Mouse (Mus musculus) frontal cortex, adult (tissue): ENCODE data around the gene Tmigd3.

Experiments
- ATAC-seq: cut with Nextera tagmentation; 2 replicates; pipeline ENCODE4 v1.9.2; 2017; ENCODE audit warnings: mild to moderate bottlenecking, moderate library complexity, mixed read lengths; ENCODE audit not compliant: low TSS enrichment

Tmigd3 gene

DNA sequence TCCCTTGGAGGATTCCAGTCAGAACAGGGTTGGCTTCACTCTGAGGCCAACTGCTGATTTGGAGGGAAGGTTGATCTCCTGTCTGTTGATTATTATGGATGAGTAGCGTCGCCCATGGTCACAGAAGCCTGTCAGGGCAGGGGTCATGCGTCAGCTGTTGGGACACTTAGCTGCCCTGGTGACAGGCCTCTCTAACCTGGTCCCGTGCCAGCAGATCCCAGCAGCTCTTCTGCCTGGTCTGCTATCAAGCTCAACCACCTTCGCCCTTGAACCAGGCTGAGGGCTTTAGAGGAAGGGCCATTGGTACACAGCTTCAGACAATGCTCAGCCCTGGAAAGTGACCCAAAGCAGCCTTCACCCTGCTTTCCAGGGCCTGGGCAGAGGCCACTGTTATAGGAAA lies 5.3 kb downstream of the Tmigd3 start:
- no peak for ATAC-seq

DNA sequence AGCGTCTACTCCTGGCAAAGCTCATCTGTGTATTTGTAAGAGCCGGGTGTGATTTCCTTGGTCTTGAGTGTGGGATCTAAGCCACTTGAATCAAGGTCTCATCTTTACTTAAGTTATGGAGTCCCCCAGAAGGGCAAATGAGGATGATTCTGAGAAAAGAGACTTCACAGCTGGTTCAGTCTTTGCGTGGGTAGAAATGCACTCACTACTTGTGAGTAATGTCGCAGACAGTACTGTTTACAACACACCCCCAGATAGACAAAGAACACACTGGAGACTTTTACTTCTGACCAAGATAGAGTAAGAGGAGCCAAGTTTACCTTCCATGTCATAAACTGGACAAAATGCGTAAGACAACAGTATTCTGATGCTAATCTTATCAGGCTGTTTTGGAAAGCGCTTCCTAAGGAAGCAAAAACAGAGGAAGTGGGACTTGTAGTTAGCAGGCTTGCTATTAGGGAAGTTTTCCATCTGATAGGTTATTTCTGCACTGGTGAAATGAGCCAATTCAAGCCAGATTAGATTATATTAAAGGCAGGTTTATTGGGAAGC lies 6.6 kb downstream of the Tmigd3 start:
- ATAC-seq: peak; percentile 79

DNA sequence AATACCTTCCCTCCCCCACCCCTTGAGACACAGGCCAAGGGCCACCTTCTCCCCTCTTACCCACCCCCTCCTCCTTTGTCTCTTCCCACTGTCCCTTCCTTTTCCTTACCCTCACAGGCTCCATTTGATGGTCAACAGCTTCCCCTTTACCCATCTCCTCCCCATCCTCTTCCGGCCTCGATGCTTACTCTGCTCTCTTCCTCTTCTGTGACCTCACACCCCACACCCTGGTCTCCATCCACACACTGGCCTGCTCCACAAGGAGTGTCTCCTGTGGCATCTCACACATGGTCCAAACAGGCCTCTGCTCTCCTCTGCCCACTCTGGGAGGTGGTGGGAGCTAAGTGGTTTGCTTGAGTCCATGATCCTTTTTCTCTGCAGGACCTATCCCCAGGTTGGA lies 7.2 kb downstream of the Tmigd3 start:
- ATAC-seq: no peak

DNA sequence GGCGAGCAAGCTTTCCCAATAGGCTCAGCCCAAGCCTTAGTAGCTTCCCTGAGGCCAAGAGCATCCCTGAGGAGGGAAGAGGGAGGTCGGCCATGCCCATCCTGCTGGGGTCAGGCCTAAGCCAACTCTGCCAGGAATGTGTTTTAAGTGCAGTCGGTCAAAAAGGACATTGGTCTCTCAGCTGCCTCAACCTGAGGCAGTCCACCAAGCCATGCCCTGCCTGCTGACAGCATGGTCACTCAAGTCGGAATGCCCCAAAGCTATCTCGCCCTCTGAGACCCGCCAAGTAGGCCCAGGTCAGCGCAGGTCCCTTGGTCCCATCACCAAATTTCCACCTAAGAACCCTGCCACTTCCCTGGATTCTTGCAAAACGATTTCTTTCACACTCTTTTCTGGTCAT lies 8.0 kb downstream of the Tmigd3 start:
- no peak for ATAC-seq

DNA sequence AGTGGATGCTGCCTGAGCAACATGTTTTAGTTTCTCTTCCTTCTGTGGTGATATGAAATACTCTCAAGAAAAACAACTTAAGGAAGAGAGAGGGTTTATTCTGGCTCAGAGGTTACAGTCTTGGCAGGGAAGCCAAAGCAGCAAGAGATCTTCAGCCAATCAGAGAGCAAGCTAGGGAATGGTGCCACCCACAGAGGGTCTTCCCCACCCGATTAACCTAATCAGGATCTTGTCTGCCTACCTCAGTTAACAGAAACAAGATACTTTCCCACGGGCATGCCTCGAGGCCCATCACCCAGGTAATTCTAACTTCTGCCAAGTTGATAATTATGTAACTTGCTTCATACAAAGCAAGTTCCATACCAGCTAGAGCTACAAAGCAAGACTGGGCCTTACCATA lies 9.7 kb downstream of the Tmigd3 start:
- no peak for ATAC-seq

DNA sequence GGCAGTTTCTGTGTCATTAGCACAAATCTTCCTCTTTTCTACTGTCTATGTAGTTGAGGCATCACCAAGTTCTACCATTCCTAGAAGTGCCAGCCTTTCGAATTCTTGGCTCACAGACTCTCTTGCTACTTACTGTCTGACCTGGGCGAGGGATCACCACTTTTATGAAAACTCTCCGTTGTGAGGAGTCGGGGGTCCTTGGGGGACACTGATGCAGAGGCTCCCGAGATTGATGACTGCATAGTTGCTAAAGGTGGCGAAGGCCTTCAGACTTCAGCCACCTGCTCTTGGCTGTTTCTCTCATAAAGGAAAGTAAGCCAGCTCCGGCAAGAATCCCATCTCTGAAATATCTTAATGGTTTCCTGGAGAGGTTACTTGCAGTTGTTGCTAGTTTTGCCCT lies 11.4 kb downstream of the Tmigd3 start:
- ATAC-seq: no peak

DNA sequence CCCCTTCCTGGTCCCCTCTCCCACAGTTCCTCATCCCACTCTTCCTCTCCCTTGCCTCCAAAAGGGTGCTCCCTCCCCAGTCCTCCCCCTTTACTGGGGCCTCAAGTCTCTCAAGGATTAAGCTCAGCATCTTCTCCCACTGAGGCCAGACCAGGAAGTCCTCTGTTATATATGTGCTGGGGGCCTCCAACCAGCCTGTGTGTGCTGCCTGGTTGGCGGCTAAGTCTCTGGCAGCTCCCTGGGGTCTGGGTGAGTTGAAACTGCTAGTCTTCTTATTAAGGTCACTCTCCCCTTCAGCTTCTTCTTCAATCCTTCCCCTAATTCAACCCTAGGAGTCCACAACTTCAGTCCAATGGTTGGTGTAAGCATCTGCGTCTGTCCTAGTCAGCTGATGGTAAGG lies 12.4 kb downstream of the Tmigd3 start:
- no peak for ATAC-seq

DNA sequence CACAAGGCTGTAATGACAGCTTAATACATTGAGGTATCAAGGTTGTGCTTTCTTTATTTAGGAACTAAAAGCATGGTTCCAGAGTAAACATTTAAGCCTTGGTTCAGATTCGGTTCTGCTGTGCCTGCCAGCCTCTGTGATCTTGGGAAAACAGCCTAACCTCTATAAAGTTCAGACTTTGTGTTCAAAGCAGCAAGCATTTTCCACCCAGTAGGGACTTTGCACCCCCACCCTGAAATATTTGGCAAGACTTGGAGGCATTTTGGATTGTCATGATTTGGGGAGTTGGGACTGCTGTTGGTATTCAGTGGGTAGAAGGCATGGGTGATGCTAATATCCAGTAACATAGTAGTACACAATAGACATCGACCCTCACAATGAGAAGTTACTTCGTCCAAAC lies 18.3 kb downstream of the Tmigd3 start:
- ATAC-seq: no peak

DNA sequence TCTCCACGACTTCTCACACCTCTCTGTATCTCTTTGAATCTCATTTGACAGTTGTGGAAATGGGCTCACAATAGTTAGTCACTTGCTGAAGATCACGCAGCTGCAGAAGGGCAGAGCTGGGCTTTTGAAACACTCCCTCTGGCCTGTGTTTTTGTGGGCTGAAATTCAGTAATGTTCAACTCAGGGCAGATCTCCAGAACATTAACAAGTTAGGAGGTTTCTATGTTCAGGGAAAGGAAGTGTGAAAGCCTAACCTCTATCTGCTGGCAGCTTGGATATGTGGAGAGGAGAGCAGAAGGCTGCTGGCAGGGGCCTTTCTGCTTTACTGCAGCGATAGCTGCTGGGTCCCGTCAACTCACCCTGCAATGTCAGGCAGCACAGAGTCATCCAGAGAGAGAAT lies 19.5 kb downstream of the Tmigd3 start:
- peak; percentile 64 for ATAC-seq

DNA sequence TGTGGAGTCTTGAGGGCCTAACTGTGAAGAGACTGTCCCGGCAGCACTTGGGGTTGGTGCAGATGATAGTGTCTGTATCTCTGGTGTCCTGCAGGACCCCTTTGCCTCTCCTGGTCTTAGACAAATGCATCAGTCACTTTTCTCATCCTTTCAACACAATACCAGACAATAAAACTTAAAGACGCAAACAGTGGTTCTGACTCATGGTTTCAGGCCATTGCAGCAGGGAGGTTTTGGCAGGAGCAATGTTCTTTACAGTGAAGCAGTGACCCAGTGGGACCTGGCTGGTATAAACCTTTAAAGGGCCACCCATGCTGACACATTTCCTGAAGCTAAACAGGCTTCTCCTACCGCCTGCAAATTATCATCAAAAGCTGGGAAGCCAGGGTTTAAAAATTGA lies 20.4 kb downstream of the Tmigd3 start:
- no peak for ATAC-seq

DNA sequence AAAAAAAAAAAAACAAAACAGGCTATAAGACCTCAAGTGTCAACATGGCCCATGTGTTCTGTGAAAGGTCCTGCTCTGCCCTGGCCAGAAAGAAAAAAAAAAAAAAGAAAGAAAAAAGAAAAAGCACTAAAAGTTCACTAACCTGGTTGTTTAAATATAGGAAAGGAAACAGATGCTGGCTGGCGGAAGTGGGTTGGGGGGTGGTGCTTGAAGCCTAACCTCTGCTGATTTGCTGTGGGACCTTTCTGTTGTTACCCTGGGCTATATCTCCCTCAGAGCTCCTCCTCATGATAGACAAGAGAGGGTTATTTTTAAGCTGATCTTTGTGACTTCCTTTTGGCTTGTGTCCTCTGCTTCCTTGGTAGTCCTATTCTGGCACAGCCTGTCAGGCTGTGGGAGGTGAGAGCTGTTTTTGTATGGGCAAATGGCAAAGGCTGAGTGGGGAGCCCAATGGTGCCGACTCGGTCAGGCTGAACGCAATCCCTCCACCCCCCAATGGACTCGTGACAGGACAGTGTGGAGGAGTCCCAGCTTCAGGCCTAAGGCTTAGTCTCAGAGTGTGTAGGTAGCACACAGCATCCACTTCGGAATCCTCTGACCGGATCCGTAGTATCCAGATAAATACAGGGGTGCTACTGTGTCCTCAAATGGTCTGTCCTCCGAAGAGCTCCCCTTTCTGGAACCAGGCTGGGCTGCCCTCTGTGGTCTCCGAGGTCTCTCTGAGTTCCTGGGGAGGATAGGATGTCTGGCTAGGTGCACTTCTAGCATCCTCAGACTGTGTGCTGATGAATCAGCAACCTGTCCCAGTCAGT lies 21.3 kb downstream of the Tmigd3 start:
- peak; percentile 70 for ATAC-seq

DNA sequence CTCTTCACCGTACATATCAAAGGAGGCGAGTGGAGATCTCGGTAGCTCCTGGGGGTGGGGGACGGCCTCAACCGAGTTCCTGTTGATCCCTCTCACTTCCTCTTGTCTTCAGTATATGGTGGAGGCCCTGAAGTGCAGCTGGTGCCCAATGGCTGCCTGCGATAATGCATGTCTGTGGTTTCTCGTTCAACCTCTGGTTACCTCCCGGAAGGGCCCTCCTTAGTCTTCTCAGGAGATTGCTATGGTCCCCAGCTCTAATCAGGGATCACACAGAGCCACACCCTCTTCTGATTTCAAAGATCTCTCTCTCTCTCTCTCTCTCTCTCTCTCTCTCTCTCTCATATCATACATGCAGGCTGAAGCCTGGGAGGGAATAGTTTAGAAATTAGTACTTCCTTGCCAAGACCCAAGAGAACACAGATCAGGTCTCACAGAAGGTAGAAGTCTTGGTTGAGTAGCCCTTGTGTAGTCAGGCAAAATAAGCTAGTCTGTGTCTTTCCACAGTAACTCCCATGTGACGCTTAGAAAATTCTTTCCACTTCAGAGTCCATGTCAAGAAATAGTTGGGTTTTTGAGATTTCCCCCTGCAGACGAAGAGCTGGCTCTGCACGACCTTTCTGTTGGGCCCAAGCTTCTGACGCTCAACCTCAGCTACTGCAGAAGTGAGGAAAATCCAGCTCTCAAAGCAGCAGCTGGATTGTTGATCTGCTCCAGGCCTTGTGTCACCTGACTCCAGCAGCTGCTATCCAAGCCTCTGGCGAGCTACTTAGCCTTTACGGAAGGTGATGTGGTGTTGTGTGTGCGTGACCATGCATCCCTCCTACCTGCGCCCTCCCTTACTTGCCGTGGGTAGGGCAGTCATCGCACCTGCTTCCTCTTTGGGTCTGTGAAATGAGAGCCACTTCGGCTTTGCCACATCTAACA lies 22.1 kb downstream of the Tmigd3 start:
- peak; percentile 15; the same call in 1 of the 2 replicates for ATAC-seq

DNA sequence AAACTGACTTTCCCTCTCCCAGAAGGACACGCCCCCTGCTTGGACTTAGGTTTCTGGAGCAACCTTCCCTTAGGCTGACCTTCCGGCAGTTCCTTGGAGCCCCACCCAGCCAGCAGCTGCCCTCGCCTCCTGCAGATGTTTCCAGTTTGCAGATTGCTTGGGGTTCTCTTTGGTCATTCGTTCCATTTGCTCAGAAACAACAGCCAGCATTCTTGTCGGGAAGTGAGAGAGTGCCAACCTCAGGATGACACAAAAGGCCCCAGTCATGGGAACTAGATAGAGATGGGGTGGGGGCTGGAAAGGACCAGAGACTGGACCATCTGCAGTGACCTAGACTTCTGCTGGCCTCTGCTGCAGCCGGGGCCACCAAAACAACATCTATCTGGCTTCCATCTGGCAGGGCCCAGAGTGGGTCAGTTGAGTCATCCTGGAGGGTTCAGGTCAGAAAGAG lies 23.3 kb downstream of the Tmigd3 start:
- 0 out of 2 replicates have a peak, but pooled peaks have one; percentile 13 for ATAC-seq

DNA sequence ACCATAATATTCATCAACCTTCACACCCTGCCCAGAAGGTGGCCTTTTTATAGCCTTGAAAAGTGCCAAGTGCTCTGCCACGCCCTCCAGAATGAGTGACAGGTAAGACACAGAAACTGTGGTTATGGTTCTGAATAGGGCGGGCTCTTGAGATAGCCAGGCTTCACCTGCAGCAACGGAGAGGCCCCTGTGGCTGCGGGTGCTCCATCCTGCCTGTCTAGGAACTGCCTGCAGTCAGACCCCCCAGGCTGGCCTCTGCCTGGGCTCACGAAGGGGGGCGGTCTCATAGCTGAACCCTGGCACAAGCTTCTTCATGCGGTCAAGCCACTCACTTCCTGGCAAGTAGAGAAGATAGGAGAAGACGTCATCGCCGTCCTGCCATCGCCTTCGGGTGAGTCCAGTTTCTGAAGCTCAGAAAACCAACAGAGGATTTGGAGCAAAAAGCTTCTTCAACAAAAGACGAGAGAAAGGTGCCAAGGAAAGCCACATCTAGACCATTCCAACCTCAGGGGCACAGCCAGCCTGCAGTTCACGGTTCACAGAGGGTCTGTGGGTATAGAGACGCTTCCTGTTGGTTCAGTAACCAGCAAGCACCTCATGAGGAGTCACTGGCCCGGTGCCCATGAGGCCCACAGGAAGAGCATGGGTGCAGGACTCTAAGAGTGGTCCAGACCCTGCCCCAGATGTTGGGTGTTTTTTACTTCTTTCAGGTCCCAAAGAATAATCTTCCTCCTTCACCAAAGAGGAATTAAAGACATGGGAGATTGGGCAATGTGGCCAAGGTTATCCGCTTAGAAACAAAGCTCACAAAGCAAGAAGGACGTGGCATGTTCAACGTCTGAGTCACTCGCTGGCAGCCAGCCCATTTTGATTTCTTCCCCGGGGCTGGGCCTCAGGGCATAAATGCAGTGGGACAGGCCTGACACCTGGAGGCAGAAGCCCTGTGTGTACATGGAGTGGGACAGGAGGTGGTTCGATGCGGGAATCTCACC lies 24.2 kb downstream of the Tmigd3 start:
- ATAC-seq: no peak

DNA sequence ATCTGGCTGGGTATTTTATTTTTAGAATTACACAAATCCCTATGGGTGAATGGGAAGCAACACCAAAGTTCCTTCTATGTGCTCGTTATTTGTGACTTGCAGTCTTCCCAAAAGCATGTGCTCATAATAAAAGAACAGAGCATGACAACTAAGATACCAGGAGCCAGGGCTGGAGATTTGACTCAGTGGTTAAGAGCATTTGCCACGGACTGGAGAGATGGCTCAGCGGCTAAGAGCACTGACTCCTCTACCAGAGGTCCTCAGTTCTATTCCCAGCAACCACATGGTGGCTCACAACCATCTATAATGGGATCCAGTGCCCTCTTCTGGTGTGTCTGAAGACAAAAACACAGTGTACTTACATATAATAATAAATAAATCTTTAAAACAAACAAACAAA lies 26.1 kb downstream of the Tmigd3 start:
- no peak for ATAC-seq

DNA sequence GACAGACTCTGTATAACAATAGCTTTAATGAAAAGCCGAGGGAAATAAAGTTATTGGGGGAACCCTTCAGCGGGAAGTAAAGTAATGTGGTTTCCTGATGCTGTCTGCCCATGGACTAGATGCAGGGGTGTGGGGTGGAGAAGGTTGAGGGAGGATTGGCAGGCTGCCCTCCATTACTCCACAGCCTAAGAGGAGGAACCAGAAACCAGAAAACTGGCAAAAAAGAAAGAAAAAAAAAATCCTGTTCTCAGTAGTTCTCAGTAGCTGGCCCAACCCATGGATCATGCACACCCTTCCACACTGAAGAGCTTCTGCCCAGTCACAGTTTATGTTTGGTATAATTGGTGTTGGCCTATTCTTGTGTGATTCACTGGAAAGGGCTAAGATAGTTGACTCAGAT lies 27.6 kb downstream of the Tmigd3 start:
- ATAC-seq: no peak

DNA sequence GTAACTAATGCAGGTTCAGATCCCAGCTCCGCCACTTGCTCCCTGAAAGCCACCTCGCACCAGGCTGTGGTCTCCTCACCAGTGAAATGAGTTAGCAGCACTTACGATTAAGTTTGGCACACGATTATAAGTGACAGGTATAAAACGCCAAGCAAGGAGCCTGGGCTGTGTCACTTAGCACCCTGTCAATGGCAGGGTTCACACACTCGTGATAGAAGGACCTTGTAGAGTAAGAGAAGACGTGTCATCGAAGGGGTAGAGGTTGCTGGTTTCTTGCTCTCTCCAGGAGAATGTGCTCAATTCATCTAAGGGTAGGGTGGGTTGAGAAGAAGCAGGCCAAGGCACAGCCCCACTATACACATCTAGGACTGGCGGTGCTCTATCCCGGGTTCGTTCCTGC lies 28.2 kb downstream of the Tmigd3 start:
- no peak for ATAC-seq

DNA sequence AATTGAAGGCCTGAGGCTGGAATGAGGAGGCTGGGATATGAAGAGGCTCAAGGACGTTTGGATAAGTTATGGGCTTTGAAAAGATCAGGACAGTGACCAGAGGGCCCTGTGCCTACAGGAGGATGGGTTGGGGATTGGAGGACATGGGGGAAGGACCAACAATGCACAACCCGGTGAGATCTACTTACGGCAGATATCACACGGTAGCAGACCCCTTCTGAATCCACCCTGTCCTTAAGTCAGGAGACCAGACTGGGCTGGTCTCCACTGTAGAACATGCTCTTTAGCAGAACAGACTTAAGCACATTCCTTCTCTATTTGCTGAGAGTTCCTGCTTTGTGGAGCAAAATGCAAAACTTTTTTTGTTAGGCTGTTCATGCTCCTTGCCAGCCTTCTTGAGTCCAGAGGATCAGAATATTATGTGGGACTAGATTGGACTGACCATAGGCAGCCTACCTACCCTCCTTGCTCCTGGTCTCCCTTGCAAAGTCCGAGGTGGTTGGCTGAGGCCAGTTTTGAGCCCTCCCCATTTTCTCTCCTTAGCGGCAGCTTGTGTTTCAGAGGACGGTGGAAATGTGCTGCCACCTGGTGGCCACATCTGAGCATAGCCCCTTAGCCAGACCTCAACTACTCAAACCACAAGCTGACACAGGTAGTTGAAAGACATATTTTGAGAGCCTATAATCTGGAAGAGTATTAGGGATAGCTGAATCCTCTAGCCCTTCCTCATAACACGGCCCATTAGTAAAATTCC lies 28.9 kb downstream of the Tmigd3 start:
- peak; percentile 91 for ATAC-seq

DNA sequence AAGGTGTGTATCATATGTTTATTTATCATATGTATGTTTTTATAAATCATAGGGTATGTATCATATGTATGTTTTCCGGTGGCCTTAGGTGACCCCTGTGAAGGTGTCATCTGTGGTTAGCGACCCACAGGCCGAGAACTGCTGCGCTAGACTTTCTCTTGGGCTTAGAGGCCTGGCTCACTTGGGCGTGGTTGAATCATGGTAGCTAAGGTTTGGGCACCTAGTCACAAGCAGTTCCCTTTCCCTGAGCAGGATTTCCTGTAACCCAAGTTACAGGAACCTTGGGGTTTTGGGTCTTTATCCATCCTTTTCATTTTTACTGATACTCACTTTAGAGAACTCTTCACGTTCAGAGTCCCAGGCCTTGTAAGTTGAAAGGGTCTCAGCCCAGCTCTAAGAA lies 29.6 kb downstream of the Tmigd3 start:
- no peak for ATAC-seq

DNA sequence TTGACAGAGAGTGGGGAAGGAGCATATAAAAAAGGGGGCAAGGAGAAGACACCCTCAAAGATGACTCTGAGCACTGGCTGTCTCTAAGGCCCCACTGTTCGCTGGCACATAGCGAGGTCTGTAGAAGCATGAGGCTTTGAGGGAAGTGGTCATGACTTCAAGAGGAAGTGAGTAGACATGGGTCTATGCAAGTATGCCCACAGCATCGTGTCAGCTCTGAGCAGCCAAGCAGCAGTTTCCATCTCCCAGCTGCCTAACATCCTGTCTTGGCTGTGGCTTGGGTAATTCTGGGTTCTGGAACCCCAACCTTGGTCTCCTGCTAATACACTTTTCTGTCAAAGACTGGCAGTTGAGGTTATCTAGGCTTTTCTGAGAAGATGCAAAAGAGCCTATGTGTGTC lies 30.0 kb downstream of the Tmigd3 start:
- no peak for ATAC-seq

DNA sequence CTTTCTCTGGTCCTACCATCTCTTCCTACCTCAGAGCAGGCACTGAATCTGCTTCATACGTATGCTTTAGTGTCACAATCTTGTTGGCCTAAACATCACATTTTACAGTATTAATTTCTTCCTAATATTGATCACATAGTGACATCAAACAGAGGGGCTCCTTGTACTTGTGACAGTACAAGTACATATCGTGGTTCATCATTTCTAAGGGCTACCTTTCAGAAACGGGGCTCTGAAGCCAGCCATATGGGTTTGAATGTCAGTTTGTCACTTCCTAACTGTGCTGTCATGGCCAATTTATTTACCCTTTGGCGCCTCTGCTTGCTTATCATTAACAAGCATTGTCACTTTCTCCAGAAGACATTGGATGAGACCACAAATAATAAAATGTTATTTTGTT lies 30.8 kb downstream of the Tmigd3 start:
- no peak for ATAC-seq
